Mouse (Mus musculus) lung, postnatal 14 days (tissue): ENCODE measurements around the gene Ralb.
A peak's percentile ranks its signal among the peaks of the same experiment; 100 is the strongest.

Source experiments
- DNase-seq: peaks from one replicate; pipeline ENCODE4 v3.0.0; 2021

The Ralb gene

DNA sequence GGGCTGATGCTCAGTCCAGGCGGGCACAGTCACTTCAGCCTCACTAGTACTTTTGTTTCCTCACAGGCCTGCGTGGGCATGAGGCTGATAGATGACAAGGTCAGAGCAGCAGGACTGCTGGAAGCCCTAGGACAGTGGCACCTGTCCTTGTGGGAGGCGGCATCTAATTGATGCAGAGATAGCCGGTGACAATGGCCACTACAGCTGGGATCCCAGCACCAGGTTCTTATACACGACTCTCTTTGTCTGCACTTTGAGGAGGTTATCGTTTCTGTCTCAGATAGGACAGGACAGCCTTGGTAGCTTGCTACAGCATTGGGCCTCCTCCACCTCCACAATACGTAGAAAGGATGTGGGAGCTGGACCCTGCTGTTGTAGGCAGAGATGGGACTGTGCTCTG, 18.8 kb upstream of the Ralb start:
- DNase-seq: no peak

DNA sequence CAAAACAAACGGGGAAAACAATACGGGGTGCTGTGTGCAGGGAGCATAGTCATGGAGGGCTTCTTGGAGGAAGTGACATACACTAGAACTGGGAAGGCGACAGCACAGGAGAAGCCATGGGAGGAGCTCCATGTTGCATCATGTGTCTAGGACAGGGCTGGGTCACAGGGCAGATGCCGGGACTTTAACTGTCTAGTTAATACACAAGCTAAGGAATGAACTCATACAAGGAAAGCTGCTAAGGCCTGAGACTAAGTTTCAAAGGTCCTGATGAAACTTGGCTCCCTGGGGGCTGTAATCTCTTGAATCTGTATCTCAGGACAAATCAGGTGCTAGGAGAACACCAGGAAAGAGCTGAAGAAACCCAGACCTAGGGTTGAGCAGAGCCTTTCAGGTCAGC, 18.1 kb upstream of the Ralb start:
- no peak for DNase-seq

DNA sequence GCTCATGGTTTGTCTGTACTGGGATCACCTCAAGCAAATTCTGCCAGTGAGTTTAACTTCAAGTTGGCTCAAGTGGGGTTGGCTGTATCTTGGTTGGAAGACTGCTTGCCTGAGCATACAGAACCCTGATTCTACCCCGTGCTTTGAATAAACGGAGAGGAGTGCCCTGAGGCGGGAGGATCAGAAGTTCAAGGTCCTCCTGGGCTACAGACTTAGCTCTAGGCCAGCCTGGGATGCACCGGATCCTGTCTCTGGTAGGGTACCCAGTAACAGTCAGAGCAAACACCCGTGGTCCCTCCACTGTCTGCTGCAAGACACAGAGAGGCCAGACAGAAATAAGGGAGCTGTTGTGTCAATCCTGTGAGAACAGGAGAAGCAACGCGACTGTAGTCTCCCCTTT, 17.1 kb upstream of the Ralb start:
- no peak for DNase-seq

DNA sequence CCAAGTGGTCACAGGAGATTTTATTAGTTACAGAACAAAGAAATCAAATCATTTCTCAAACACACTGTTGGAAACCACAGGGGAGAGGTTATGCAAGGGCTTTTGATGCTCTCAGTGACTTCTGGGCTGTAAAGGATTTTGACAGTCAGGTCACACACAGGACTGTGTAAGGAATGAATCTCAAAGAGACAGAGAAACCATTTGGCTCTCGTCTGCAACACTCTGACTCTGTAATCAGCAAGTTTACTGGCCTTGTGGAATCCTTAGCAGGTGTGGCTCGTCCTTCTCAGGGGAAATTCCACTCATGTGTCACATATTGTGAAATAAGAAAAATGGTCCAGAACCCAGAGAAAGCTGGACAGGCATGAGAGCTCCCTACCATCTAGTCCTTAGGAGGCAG, 16.4 kb upstream of the Ralb start:
- peak; percentile 70 for DNase-seq

DNA sequence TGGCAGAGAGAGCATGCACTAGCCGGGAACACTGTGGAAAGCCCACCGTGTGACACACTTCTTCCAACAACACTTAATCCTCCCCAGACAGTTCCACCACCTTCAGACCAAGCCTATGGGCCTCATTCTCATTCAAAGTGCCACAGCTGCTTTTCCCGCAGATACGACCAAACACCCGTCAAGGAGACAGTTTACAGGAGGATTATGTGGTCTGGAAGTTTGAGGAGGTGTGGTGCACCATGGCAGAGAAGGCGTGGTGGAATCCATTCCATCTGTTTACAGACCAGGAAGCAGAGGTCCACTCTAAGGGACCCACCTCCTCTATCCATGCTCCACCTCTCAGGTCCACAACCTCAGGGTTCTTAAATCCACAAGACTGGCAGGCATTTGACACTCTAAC, 14.7 kb upstream of the Ralb start:
- DNase-seq: no peak

DNA sequence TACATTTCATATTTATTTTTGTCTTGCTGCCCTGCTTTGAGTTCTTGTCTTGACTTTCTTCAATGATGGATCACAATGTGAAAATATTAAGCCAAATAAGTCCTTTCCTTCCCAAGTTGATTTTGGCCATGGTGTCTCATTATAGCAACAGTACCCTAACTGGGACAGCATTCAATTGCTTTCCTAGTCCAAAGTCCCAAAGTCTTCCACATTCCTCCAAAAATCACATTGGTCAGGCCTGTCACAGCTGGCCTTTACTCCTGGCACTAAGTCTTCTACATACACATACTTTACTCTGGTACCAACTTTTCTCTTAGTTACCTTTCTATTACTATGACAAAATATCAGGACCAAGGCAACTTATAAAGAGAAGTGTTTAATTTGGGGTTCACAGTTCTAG, 14.2 kb upstream of the Ralb start:
- no peak for DNase-seq

DNA sequence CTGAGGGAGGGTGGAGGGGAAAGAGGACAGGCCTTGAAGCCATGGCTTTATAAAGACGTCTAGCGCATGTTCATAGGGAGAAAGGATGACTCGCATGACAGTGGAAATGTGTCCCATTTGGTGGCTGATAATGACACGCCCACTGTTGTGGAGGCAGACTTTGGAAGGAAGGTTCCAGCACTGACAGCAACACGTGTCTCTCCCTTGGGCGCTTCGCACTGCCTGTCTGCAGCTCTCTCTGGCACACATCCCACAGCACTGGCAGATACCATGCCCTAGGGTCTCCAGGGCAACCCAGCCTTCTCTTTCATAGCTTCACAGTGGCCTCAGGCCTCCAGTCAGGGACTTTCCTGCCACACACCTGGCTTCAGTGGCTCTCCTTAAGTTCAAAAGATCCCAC, 13.5 kb upstream of the Ralb start:
- no peak for DNase-seq

DNA sequence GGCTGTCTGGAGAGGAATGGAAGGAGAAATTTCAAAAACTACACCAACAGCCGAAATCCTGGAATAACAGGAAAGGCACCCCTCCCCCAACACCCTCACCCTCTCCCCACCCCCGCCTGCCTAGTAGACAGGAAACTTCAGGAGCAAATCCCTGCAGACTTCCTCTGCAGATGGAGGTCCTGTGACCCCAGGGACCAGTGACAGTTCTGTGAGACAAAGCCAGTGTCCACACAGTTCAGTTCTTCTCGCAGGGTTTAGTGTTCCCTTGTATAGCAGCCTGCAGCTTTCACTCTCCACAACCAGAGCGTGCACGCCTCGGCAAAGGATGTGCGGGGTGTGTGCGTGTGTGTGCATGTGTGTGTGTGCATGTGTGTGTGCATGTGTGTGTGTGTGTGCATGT, 6.3 kb upstream of the Ralb start:
- no peak for DNase-seq

DNA sequence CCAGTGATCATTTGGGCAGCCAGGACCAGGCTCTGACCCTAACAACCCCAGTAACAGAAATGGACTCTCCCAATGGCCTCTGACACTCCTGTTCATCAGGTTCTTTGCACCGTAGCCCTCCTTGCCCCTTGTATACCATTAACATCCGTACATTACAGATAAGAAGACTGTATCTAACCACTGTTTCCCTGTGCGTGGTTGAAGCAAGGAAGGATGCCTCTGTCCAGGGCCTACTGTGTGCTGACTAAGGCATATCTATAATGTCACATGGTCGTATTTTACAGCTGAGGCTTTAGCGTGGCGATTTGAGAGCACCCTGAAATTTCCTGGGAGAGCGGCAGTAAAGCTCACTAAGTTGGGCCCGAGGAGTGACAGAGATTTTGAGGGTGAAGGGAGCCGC, 5.8 kb upstream of the Ralb start:
- DNase-seq: no peak

DNA sequence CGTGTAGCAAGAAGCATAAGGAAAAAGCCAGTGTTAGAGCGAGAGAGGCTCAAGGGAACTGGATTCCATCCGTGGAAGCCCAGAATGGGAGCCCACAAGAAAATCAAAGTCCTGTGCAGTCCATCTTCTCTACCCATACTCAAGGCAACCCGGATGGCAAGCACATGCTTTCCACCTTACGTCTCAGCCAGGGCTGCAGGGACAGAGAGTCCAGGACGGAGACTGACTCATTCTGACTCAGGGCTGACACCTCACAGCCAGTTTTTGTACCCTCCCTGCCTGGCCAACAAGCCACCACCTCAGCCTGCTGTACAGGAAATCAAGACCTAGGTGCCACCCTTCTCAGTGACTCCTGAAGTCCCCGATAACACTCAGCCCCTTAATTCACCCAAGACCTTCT, 4.9 kb upstream of the Ralb start:
- DNase-seq: no peak

DNA sequence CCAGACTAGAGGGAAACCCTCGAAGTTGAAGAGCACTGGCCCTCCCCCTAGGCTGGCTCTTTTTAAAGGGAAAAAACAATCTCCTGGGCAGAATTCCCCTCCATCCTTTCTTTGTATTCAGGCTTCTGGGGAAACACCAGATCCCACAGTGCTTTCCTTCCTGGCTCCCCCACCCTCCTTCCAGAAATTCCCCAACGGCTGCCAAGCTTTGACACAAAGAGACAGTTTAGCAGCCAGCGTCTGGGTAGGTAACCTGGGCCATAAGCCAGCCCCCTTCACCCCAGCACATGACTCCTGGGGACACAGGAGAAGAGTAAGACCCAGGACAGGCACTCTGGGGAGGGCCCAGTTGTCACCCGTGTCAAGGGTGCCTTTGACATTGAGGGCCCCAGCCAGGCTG, 4.0 kb upstream of the Ralb start:
- DNase-seq: peak; percentile 61

DNA sequence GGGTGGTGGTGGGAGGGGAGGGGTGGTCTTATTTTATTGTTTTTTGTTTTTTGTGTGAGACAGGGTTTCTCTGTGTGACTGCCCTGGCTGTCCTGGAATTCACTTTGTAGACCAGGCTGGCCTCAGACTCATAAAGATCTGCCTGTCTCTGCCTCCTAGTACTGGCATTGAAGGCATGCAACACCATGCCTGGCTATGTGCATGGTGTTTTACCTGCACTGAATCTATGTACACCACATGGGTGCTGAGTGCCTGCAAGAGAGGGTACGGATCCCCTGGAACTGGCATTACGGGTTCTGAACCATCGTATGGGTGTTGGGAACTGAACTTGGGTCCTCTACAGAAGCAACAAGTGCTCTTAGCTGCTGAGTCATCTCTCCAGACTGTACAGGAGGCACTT, 1.4 kb upstream of the Ralb start:
- DNase-seq: no peak

DNA sequence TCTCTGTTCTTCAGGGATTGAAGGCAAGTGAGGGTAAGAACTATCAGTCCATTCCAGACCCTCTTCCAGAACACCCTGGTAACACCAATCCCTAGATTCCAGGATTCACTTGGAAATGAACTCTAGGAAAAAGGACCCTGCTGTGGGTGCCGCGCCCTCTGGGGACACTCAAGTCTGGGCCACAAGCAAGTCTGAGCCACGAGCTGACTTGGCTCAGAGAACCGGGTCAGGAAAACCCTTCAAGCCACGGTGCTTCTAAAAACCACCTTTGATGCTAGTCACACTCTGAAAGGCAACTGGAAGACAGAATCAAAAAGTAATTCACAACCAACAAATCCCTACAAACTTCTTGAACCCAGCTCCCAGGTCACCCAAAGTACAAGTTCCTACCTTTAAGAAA, 786 bp downstream of the Ralb start:
- no peak for DNase-seq

DNA sequence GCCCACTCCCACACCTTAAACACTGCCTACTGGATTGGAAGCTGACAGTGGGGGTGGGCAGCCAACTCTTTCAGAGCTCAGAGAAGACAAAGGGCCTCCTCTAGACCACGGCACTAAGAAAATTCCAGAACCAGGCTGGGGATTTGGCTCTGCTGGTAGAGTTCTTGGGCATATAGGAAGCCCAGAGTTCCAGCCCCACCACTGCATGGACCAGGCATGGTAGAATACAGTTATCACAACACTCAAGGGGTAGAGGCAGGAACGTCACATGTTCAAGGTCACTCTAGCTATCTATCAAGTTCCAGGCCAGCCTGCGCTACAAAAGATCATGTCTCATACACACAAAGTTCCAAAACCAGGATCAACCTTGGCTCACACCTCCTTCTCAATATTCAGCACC, 1.4 kb downstream of the Ralb start:
- DNase-seq: no peak

DNA sequence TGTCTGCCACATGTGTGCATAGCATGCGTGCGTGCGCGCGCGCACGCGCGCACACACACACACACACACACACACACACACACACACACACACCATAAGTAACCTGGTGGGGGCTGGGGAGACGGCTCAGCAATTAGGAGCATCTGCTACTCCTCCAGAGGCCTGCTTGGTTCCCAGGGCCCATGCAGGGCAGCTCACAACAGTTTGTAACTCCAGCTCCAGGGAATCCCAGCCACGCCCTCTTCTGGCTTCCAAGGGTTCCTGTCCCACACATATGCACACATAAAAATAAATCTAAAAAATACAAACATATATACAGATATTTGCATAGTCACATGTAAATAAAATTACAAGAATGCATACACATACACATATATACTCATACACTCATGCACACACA, 1.9 kb downstream of the Ralb start:
- DNase-seq: no peak

DNA sequence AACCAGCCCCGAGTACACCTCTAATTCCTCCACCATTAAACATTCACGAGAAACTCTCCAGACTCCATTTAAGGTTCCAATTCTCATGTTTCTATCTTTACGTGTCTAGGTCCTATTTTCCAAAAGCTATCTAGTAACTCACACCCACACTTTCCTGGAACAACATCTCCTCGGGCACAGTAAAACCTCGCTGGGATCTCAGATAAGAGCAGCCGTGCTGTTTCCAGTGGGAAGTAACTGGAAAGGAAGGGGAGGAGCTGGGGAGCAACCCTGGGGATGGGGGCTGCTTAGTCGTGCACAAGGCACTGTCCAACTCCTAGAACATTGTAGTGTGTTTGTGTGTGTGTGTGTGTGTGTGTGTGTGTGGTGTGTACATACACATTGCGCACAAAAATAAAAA, 2.7 kb downstream of the Ralb start:
- no peak for DNase-seq

DNA sequence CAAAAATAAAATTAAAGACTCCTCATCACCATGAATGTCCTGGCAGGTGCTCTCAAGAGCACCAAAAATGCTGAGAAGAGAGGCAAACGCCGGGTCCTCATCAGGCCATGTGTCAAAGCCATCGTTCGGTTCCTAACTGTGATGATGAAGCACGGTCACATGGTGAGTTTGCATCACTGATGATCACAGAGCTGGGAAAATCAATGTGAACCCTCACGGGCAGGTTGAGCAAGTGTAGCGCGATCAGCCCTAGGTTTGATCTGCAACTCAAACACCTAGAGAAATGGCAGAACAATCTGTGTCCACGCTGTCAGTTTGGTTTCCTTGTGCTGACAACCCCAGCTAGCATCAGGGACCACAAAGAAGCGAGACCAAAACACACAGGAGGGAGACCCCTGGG, 5.1 kb downstream of the Ralb start:
- no peak for DNase-seq

DNA sequence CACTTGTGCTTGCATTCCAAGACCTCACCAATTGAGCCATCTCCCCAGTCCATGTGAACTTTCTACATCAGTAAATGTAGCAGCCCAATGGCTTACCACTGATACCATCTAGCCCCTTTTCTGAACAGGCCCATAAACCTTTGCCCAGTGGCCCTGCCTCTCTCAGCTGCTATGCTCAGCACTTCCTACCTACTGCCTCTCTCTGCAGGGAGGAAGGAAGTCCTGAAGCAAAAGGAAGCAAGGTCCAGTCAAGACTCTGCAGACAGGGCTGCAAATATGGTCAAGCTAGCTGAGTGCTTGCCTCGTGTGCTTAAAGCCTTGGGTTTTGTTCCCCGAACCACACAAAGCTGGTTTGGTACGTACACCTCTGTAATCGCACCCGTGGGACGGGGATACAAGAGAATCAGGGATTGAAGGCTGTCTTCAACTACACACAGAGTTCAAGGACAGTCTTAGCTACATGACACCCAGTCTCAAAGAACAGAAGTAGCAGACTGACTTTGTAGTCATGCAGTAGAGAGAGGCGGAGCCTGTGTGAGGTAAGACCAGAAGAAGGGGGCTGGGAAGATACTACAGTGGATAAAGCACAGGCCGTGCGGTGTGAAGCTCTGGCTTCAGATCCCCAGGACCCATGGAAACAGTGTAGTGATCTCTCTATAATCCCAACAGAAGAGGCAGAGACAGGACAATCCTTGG, 5.9 kb downstream of the Ralb start:
- no peak for DNase-seq

DNA sequence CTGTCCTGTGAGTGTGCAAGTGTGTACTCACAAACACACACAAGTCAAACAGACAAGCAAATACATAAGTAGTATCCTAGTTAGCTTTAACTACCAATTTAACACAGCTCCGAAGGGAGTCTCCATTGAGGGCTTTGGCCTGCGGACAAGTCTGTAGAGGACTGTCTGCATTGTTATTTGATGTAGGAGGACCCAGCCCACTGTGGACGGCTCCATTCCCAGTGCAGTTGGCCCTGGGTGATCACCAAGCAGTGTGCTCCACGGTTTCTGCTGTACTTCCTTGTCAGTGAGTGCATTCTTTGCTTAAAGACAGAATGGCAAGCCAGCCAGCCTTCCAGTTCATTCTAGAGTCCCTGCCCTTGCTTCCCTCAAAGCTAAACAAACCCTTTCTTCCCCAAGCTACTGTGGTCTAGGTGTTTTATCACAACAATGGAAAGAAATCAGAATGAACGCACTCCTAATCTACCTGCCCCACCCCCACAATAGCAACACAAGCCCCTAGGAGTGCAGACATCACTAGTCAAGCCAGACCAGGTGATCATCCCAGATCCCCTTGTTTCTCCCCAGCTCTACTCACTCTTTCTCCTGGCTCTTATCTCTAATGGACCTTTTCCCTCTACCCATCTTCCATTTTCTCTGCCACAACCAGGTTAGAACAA, 7.1 kb downstream of the Ralb start:
- no peak for DNase-seq

DNA sequence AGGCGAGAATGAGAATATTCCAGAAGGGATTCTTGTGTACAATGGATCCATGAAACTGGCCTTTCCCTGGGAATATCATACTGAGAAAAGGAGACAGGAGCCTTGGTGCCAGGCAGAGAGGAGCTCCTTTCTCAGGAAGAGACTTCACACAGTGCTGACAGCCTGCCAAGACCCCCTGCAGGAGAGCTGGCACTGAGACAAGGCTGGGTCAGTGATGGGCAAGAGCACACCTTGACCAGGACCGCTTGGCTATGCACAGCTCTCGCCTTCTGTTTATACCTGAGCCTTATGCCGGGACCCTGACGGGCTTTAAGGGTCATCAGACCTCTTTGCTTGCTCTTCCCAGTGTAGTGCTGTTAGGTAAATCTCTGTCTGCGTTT, 9.2 kb downstream of the Ralb start:
- no peak for DNase-seq

DNA sequence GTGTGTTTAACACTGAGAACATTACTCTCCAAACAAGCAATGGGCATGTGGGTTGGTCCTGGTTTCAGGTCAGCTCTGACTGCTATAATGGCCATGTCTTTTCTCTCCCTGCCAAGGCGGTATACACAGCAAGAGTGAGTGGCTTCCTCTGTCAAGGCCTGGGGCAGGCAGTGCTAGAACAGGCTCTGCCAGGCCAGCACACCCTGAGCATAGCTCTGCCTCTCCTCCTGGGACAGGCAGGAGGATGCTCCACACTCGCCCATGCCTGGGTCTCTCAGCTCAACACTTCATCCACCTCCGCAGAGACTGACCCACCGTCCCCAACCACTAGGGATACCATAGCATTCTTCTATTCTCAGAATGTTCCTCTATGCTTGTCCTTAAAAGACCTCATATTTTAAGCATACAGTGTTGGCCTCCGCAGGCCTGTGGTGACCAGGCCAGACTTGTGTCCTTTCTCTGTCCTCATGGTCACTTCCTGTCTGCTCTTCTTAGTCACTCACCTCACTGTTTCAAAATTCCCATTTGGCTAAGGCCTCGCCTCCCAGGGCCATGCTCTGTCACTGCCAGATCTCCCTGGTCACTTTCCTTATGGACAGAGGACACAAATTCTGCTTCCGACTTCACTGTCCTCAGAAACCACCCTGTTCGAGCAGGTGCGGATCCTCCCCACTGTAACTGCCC, 9.7 kb downstream of the Ralb start:
- DNase-seq: no peak

DNA sequence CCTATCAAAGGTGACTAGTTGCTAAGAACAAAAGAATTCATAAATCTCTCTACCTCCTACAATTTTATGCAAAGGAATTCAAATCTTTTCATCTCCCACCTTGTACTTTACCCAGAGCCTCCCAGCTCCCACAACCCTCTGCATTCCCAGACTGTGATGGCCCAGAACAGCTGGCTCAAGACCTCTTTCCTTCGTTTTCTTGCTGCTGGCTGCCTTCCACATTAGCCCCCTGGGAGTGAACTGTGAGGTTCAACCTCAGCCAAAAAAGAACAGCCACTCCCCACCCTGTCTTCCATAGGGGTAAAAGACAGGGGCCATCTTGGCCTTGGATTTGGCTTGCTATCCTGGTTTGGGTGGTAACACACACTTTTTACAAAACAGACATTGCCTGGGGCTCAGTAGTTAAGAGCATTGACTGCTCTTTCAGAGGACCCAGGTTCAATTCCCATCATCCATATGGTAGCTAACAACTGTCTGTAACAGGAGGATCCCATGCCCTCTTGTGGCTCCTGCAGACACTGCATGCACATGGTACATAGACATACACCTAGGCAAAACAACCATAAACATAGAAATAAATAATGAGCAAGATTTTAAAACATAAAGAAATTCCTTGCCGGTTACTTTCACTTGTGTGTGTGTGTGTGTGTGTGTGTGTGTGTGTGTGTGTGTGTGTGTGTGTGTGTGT, 10.4 kb downstream of the Ralb start:
- no peak for DNase-seq

DNA sequence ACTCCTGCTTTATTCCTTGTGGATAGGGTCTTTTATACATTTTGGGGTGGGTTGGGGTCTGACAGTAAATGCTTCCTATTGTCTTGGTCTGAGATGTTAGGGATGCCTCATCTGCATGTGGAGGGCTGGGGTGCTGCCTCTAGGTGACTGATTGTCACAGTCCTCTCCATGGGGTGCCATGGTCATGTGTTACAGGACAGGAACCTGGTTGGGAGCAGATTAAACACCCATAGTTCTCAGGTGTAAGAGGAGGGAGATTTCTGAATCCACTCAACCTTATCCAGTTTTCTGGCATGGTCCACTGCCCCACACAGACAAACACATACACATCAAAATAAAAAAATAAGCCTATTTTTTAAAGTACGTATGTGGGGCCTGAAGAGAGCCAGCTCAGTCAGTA, 12.1 kb downstream of the Ralb start:
- no peak for DNase-seq

DNA sequence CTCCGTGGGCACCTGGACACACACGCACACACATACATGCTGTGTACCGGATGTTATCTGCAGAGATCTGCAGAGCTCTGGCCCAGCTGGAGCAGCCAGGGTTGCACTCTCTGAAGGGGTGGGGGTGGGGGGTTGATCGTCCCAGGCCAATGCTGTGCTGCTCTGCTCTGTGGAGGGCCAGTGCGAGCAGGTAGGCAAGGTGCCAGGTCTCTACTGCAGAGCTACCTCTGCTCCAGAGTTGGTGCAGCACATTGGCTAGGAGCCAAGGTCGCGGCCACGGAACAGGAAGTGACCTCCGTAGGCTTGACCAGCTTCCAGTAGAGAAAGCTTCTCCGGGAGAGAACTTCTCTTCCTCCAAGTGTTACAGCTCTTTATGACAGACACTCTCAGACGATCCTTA, 12.5 kb downstream of the Ralb start:
- DNase-seq: peak; percentile 78
